Mouse (Mus musculus): ENCODE measurements around the gene Tubb1. TPM values are rescaled to one million over a fixed set of nuclear protein-coding genes. Genes with fewer than 3 reads are reported as not detected.

Gene Tubb1
- polyA plus RNA-seq, 1 experiment, result not detected

DNA sequence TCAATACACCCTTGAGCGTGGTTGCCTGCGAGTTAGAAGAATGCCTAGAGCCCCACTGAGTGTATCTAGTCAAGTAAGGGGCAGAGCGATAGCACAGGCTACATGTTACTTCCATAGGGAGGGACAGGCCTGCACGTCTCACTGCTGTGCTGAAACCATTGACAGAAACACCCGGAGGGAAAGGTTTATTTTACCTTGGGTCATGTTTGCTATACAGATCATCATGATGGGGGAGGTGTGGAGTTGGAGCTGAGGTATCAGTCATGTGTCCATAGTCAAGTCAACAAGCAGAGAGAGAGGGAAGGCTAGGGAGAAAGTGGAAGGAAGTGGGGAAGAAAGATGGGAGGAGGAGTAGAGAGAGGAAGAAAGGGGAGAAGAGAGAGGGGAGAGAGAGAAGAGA lies 36.5 kb downstream of the Tubb1 start:
- no peaks in the 10 kb centered on the region for H3K4me1 ChIP-seq (ENCODE audit: control insufficient read depth, insufficient read depth, low read length)
- H3K4me3 ChIP-seq (ENCODE audit: insufficient read depth, low read length), result no peak overlapping the region
- no peak for TF ChIP-seq CTCF (IDR thresholded peaks at IDR 0.05; ENCODE audit: extremely low read depth, insufficient read depth, low read length)
- TF ChIP-seq POLR2A (IDR thresholded peaks at IDR 0.05; ENCODE audit: extremely low read depth, insufficient read depth, low read length), result no peak
- no peak overlapping the region for H3K27ac ChIP-seq (ENCODE audit: insufficient read depth, low read length)

- Histone ChIP-seq H3K4me1 (ENCODE audit: control insufficient read depth, insufficient read depth, low read length) (no peaks in the 10 kb centered on the region), H3K4me3 (ENCODE audit: insufficient read depth, low read length) (no peak overlapping the region), H3K27ac (ENCODE audit: insufficient read depth, low read length) (no peak overlapping the region)
- TF ChIP-seq CTCF (IDR thresholded peaks at IDR 0.05; ENCODE audit: extremely low read depth, insufficient read depth, low read length) (peak; percentile 70), POLR2A (IDR thresholded peaks at IDR 0.05; ENCODE audit: extremely low read depth, insufficient read depth, low read length) (no peak)
These were observed 42.4 kb downstream of the Tubb1 start for GRCm38 (mm10) chr2:174492858-174493257.

GRCm38 (mm10) chr2:174500814-174501503 lies 50.5 kb downstream of the Tubb1 start:
- Histone ChIP-seq H3K4me1 (ENCODE audit: control insufficient read depth, insufficient read depth, low read length) (no peaks in the 10 kb centered on the region), H3K27ac (ENCODE audit: insufficient read depth, low read length) (no peak overlapping the region), H3K4me3 (ENCODE audit: insufficient read depth, low read length) (no peak overlapping the region)
- TF ChIP-seq POLR2A (IDR thresholded peaks at IDR 0.05; ENCODE audit: extremely low read depth, insufficient read depth, low read length) (no peak), CTCF (IDR thresholded peaks at IDR 0.05; ENCODE audit: extremely low read depth, insufficient read depth, low read length) (no peak)

DNA sequence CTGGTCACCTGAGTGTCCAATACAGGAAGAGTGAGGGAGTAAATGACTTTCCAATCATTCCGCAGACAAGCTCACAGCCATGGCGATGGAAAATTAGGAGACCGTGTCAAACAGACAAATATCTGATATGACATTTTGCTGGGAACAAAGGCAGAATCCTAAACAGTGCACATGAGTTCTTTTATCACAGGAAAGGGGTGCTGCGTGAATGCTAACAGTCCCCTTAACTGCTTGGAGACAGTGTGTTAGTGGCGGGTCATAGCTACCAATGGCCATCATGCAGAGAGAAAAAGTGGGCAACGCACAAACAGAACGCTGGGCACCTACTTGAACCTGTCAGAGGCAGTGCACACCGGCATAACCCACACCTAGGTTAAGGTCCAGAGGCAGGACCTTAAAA lies 51.0 kb downstream of the Tubb1 start:
- Histone ChIP-seq H3K4me3 (ENCODE audit: insufficient read depth, low read length) (no peak overlapping the region), H3K4me1 (ENCODE audit: control insufficient read depth, insufficient read depth, low read length) (no peaks in the 10 kb centered on the region), H3K27ac (ENCODE audit: insufficient read depth, low read length) (no peak overlapping the region)
- TF ChIP-seq POLR2A (IDR thresholded peaks at IDR 0.05; ENCODE audit: extremely low read depth, insufficient read depth, low read length) (no peak), CTCF (IDR thresholded peaks at IDR 0.05; ENCODE audit: extremely low read depth, insufficient read depth, low read length) (no peak)

- TF ChIP-seq POLR2A (IDR thresholded peaks at IDR 0.05; ENCODE audit: extremely low read depth, insufficient read depth, low read length), result no peak
- no peak for TF ChIP-seq CTCF (IDR thresholded peaks at IDR 0.05; ENCODE audit: extremely low read depth, insufficient read depth, low read length)
- Histone ChIP-seq H3K27ac (ENCODE audit: insufficient read depth, low read length) (no peak overlapping the region), H3K4me3 (ENCODE audit: insufficient read depth, low read length) (no peak overlapping the region), H3K4me1 (ENCODE audit: control insufficient read depth, insufficient read depth, low read length) (no peaks in the 10 kb centered on the region)
These were observed 51.8 kb downstream of the Tubb1 start for GRCm38 (mm10) chr2:174502321-174502720.

DNA sequence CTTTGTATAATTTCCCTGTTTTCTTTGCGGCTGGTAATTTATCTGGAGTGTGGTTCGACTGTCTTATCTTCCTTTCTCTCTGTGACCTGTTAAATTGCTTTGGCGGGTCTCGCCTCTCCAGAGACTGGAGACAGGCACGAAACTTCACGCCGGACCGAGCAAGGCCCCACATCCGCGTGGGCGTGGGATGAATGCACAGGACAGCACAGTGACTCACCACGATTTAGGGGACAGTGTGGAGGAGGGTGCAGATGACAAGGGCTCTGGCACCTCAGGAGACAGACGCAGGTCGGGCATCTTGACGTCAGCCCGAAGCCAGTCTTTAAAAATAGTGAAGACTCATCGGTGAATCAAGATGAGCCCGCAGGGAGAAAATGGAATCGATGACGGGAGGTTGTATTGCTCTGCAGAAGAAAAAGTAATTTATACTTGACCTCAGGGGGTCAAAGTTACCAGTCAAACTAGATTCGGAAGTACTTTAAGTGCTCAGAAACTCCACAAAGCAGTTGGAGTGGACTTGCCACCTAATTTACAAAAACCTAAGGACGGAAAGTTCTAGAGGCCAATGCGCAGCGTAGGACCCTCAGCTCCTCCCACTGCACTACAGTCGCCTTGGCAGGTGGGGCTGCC lies 52.5 kb downstream of the Tubb1 start:
- H3K4me1 ChIP-seq (ENCODE audit: control insufficient read depth, insufficient read depth, low read length), result no peaks in the 10 kb centered on the region
- no peak overlapping the region for H3K4me3 ChIP-seq (ENCODE audit: insufficient read depth, low read length)
- no peak for TF ChIP-seq POLR2A (IDR thresholded peaks at IDR 0.05; ENCODE audit: extremely low read depth, insufficient read depth, low read length)
- no peak for TF ChIP-seq CTCF (IDR thresholded peaks at IDR 0.05; ENCODE audit: extremely low read depth, insufficient read depth, low read length)
- no peak overlapping the region for H3K27ac ChIP-seq (ENCODE audit: insufficient read depth, low read length)

Other genes starting within 250 kb of the Tubb1 start
- 2,122 and 2,206 TPM in 2 replicates for gene Gnas, start 166.4 kb upstream of the Tubb1 start, polyA plus RNA-seq (2012; rRNA removed)
- 0.06 TPM in 1 of 2 replicates, not detected in the other for gene Gm20721, start 104.0 kb upstream of the Tubb1 start, polyA plus RNA-seq (2012; rRNA removed)
- gene Nelfcd, start 34.9 kb upstream of the Tubb1 start, polyA plus RNA-seq (2012; rRNA removed), result 74.7 and 76.9 TPM in 2 replicates
- gene Ctsz, start 11.7 kb upstream of the Tubb1 start, polyA plus RNA-seq (2012; rRNA removed), result 72.1 and 78.9 TPM in 2 replicates
- 591 and 599 TPM in 2 replicates for gene Atp5e, start 13.4 kb downstream of the Tubb1 start, polyA plus RNA-seq (2012; rRNA removed)
- gene Prelid3b, start 22.4 kb downstream of the Tubb1 start, polyA plus RNA-seq (2012; rRNA removed), result 75.0 and 82.6 TPM in 2 replicates
- 5.8 and 6.4 TPM in 2 replicates for gene Zfp831, start 192.8 kb downstream of the Tubb1 start, polyA plus RNA-seq (2012; rRNA removed)

Measured in cortical plate, adult 2 months (tissue).